9 mouse cellular contexts compared by ENCODE assay signal in genomic region chr2:33615843-33616344, GRCm38 (mm10). TPM values are rescaled to one million over a fixed set of nuclear protein-coding genes. Genes with fewer than 3 reads are reported as not detected.
A peak's percentile ranks its signal among the peaks of the same experiment; 100 is the strongest.
DNase-seq lines count a peak whose midpoint lies in the region; ATAC-seq and TF ChIP-seq lines count a peak whose summit lies in the region.
"Had no signal": no experiment of that assay in that cellular context is flagged by ENCODE, and none has a peak within 500 bp of the region (broad histone marks: within the 10 kb centered on the region; RNA-seq: fewer than 3 reads in every experiment).

No protein-coding gene starts in this region.

- WGBS in forebrain, embryonic 15.5 days, result 1% methylated on average over 17 of the region's 17 CpGs
- 7% methylated on average over 17 of the region's 17 CpGs for WGBS in liver, embryonic 14.5 days (ENCODE audit: insufficient replicate concordance)

- H3K27ac ChIP-seq in ES-Bruce4 (ENCODE audit: insufficient read depth, low read length), result no peak overlapping the region
- H3K27ac ChIP-seq in forebrain, embryonic 15.5 days (replicated peaks), result peak overlapping the region; percentile 82
- H3K27ac ChIP-seq in liver, embryonic 14.5 days, result no peak overlapping the region
- H3K27ac ChIP-seq: heart, adult 2 months had no signal

- TF ChIP-seq CTCF in ES-Bruce4 (IDR thresholded peaks at IDR 0.05; ENCODE audit: low read depth, low read length), result no peak
- no peak for TF ChIP-seq CTCF in liver, embryonic 14.5 days (IDR thresholded peaks at IDR 0.05; ENCODE audit: low read depth)

- no peaks in the 10 kb centered on the region for H3K36me3 ChIP-seq in ES-Bruce4 (ENCODE audit: control insufficient read depth, insufficient read depth, low read length, poor library complexity, severe bottlenecking)
- no peaks in the 10 kb centered on the region for H3K36me3 ChIP-seq in forebrain, embryonic 15.5 days
- H3K36me3 ChIP-seq in liver, embryonic 14.5 days (replicated peaks; ENCODE audit: control insufficient read depth, insufficient read depth, low read depth), result no peaks in the 10 kb centered on the region

- peak; percentile 22 for DNase-seq in cerebellum, adult 9-10 months
- DNase-seq in cerebellum, adult 8-10 months, result no peak
- DNase-seq in liver, embryonic 14.5 days (ENCODE audit: low read depth in 3 of 3, low spot score in 3 of 3), result no peak
- DNase-seq in right cerebral cortex, postnatal 36 days (ENCODE audit: low spot score in 2 of 2), result no peak
- DNase-seq in urinary bladder, postnatal 4 days (ENCODE audit: low spot score in 2 of 2), result no peak
- DNase-seq in thymus, postnatal 4 days, result no peak
- DNase-seq: heart, adult 2 months had no signal

- peak overlapping the region; percentile 72 for H3K4me2 ChIP-seq in forebrain, embryonic 15.5 days (replicated peaks)
- peak overlapping the region; percentile 11; the same call in 1 of the 2 replicates for H3K4me2 ChIP-seq in liver, embryonic 14.5 days (ENCODE audit: low read depth)

- no peaks in the 10 kb centered on the region for H3K4me1 ChIP-seq in ES-Bruce4 (ENCODE audit: control insufficient read depth, insufficient read depth, low read length)
- peaks cover 26% of the 10 kb centered on the region for H3K4me1 ChIP-seq in forebrain, embryonic 15.5 days
- H3K4me1 ChIP-seq in liver, embryonic 14.5 days (replicated peaks; ENCODE audit: control insufficient read depth in 2 of 2, insufficient read depth in 2 of 2, low read length in 1 of 2), result no peaks in the 10 kb centered on the region

- peak; percentile 46 for ATAC-seq in forebrain, embryonic 15.5 days (replicated peaks)
- ATAC-seq in liver, embryonic 14.5 days (ENCODE audit: insufficient read depth), result no peak

- no peak for TF ChIP-seq POLR2A in ES-Bruce4 (IDR thresholded peaks at IDR 0.05; ENCODE audit: insufficient read depth, low read length)

- H3K9me3 ChIP-seq in ES-Bruce4 (replicated peaks; ENCODE audit: control insufficient read depth, insufficient read depth, low read length, poor library complexity, severe bottlenecking), result no peaks in the 10 kb centered on the region
- no peaks in the 10 kb centered on the region for H3K9me3 ChIP-seq in forebrain, embryonic 15.5 days
- no peaks in the 10 kb centered on the region for H3K9me3 ChIP-seq in liver, embryonic 14.5 days (ENCODE audit: control insufficient read depth, low read length)

- peak overlapping the region; percentile 11; the same call in 1 of the 2 replicates for H3K9ac ChIP-seq in ES-Bruce4 (ENCODE audit: low read depth, poor library complexity, severe bottlenecking)
- peak overlapping the region; percentile 55 for H3K9ac ChIP-seq in forebrain, embryonic 15.5 days (replicated peaks)
- no peak overlapping the region for H3K9ac ChIP-seq in liver, embryonic 14.5 days (replicated peaks)

- H3K4me3 ChIP-seq in ES-Bruce4 (ENCODE audit: low read depth, low read length), result peak overlapping the region; percentile 43
- peak overlapping the region; percentile 42 for H3K4me3 ChIP-seq in forebrain, embryonic 15.5 days
- H3K4me3 ChIP-seq in liver, embryonic 14.5 days (ENCODE audit: insufficient read depth in 1 of 2, low read depth in 2 of 2, low read length in 2 of 2), result no peak overlapping the region

- no peak for TF ChIP-seq EP300 in ES-Bruce4 (IDR thresholded peaks at IDR 0.05; ENCODE audit: insufficient read depth, low read depth, low read length)
- TF ChIP-seq EP300 in liver, embryonic 14.5 days (IDR thresholded peaks at IDR 0.05; ENCODE audit: low read depth), result no peak

- H3K27me3 ChIP-seq in ES-Bruce4 (ENCODE audit: control insufficient read depth, insufficient read depth, low read length, poor library complexity, severe bottlenecking), result peaks cover 7% of the 10 kb centered on the region
- H3K27me3 ChIP-seq in forebrain, embryonic 15.5 days, result peaks cover 45% of the 10 kb centered on the region
- H3K27me3 ChIP-seq in liver, embryonic 14.5 days (ENCODE audit: control insufficient read depth, insufficient read depth, low read length), result peaks cover 31% of the 10 kb centered on the region

RNA-seq across cellular contexts. Expression of gene Lmx1b, which starts 24.4 kb away (rescaled TPM):
- 0.46 and 0.58 TPM in 2 replicates for polyA plus RNA-seq in ES-Bruce4 (2011; ENCODE audit: insufficient read depth, insufficient read length, low read depth, missing spikeins)
- polyA plus RNA-seq in forebrain, embryonic 15.5 days (2015; fragmentation: Nextera tagmentation; extraction: Ambion mirVana), result 0.06 and 0.13 TPM in 2 replicates
- 0.01 and 0.06 TPM in 2 replicates for polyA plus RNA-seq in liver, embryonic 14.5 days (2012; rRNA removed)
- polyA plus RNA-seq in liver, embryonic 14.5 days (2014; fragmentation: Nextera tagmentation; extraction: Ambion mirVana), result not detected in 2 replicates

Comparison
In these comparisons a context has a peak if more than half of its experiments do, and no peak if none do; other contexts are left out.
1. H3K4me3 ChIP-seq: peak in ES-Bruce4 (single experiment) and forebrain, embryonic 15.5 days (single experiment); none in liver, embryonic 14.5 days (0 of 2).